Mouse (Mus musculus) lung, postnatal 0 days (tissue): Measurements from ENCODE around the gene Kcnk6. TPM values are rescaled to one million over a fixed set of nuclear protein-coding genes. Genes with fewer than 3 reads are reported as not detected.
A peak's percentile ranks its signal among the peaks of the same experiment; 100 is the strongest.

Source experiments
- ATAC-seq: fragments of 200-750 bp; cut with Nextera tagmentation; 2 replicates; pipeline ENCODE4 v1.8.0; 2017; ENCODE audit warnings: moderate library complexity
- DNase-seq: peaks from one replicate; pipeline ENCODE4 v3.0.0-alpha.2; 2016; ENCODE audit warnings: low spot score
- H3K27ac ChIP-seq: fragments of 300-500 bp; sonication (generic); 2 replicates; pipeline ENCODE4 v1.5.1; 2014; ENCODE audit warnings: antibody characterized with exemption, mild to moderate bottlenecking, low read length, mixed read lengths
- H3K27me3 ChIP-seq: fragments of 300-500 bp; sonication (generic); replicated peaks from 2 replicates; pipeline ENCODE4 v1.6.1; 2014; ENCODE audit warnings: low read length, mixed read lengths; ENCODE audit not compliant: insufficient read depth
- H3K36me3 ChIP-seq: fragments of 300-500 bp; sonication (generic); 2 replicates; pipeline ENCODE4 v1.6.1; 2014; ENCODE audit warnings: low read length, mixed read lengths; ENCODE audit not compliant: insufficient read depth
- H3K4me1 ChIP-seq: fragments of 300-500 bp; sonication (generic); 2 replicates; pipeline ENCODE4 v1.6.1; 2014; ENCODE audit warnings: antibody characterized with exemption, low read depth, low read length, mixed read lengths; ENCODE audit not compliant: insufficient read depth
- H3K4me2 ChIP-seq: fragments of 300-500 bp; sonication (generic); replicated peaks from 2 replicates; pipeline ENCODE4 v1.6.1; 2014; ENCODE audit warnings: low read depth, mild to moderate bottlenecking, low read length, moderate library complexity, mixed read lengths
- H3K4me3 ChIP-seq: fragments of 300-500 bp; sonication (generic); 2 replicates; pipeline ENCODE4 v1.5.1; 2014; ENCODE audit warnings: low read depth, low read length
- H3K9ac ChIP-seq: fragments of 300-500 bp; sonication (generic); replicated peaks from 2 replicates; pipeline ENCODE4 v1.6.1; 2014; ENCODE audit warnings: low read depth, mild to moderate bottlenecking
- H3K9me3 ChIP-seq: fragments of 300-500 bp; sonication (generic); 2 replicates; pipeline ENCODE4 v1.6.1; 2016; ENCODE audit warnings: low read length, mixed read lengths
- CTCF ChIP-seq: IDR thresholded peaks from 2 replicates; pipeline ENCODE4 v1.5.1; 2016; ENCODE audit warnings: antibody characterized with exemption, mild to moderate bottlenecking
- EP300 ChIP-seq: IDR thresholded peaks from 2 replicates; pipeline ENCODE4 v1.6.1; 2016; ENCODE audit warnings: antibody characterized with exemption, mild to moderate bottlenecking, control low read depth
- WGBS: fragments of 180-500 bp; shearing (Covaris S2); extraction: QIAGEN DNeasy Blood & Tissue Kit; methylation state at CpG from one replicate; pipeline ENCODE4 v1.1.7; 2014; 5-methylcytosine and 5-hydroxymethylcytosine counted together
- polyA plus RNA-seq: library from polyadenylated mRNA; unstranded; fragments of >200 nt; fragmentation: Nextera tagmentation; extraction: Ambion mirVana; gene quantifications from 2 replicates; pipeline ENCODE4 v1.2.1, GENCODE M21; 2015

The Kcnk6 gene
- polyA plus RNA-seq, 1 experiment from 2014 or later = 2.4 TPM

DNA sequence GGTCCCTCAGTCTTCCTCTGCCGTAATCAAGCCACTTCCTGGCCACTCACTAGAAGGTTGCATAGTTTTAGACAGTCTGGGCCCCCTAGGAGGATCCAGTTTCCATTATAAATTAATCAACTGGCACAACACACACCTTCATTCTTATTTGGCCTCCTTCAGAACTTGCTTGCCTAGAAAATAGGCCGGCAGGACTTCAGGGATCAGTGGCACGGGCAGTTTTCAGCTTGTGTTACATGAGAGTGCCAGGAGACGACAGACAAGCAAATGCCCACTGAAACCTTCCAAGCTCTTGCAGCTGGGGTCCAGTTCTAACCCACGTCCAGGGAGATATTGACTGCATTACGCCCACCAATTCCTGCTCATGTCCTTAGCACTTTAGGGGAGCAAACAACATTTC lies 29.8 kb upstream of the Kcnk6 start:
- DNase-seq (no peak), ATAC-seq (no peak)
- 43% methylated on average over 6 of the region's 6 CpGs for WGBS
- peaks cover 16% of the 10 kb centered on the region for H3K4me1 ChIP-seq
- peak overlapping the region; percentile 57 for H3K27ac ChIP-seq
- no peak for TF ChIP-seq CTCF
- no peak for TF ChIP-seq EP300
- no peak overlapping the region for H3K4me2 ChIP-seq
- no peaks in the 10 kb centered on the region for H3K27me3 ChIP-seq
- H3K4me3 ChIP-seq = no peak overlapping the region
- no peak overlapping the region for H3K9ac ChIP-seq
- no peaks in the 10 kb centered on the region for H3K9me3 ChIP-seq
- H3K36me3 ChIP-seq = no peaks in the 10 kb centered on the region

DNA sequence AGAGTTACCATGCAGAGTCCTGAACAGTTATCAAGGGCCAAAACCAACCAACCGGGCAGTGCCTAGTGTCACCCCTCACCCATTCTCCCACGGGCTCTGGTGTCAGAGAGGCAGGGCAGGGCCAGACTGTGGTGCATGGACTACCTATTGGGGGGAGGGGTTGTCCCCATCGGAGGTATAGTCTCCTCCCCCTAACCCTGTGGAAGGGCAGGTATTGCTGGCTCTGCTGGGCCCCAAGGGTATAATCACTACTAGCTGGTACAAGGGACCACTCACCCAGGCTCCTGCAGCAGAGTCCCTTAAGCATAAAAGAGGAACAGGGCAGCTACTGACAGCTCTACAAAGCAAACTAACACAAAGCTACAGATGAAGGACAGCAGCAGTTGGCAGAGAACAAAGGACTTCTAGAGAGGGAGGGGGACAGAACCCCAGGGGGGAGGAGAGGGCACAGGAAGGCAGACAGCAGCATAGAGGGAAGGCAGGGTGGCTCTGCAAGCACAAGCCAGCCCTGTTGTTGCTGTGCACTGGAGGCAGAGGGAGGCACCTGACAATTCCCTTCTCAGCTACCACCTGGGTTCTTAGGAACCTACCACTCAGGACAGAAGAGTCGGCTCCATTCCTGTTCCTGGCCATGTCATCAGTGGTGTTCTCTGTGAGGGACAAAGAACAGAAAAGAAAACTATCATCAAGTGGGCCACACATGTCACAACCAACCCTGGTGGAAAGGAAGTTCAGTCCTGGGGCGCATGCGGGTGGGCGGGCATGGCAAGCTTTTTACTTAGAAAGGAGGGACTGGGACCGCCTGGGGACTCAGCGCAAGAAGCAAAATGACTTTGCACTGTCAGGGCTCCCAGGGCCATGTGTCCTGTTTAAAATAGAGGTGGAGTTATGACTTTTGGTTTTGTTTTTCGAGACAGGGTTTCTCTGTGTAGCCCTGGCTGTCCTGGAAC lies 27.7 kb upstream of the Kcnk6 start:
- Histone ChIP-seq H3K4me1 (peaks cover 19% of the 10 kb centered on the region), H3K27me3 (no peaks in the 10 kb centered on the region), H3K9me3 (no peaks in the 10 kb centered on the region), H3K27ac (no peak overlapping the region; the same call in 1 of the 2 replicates), H3K4me3 (no peak overlapping the region), H3K36me3 (no peaks in the 10 kb centered on the region), H3K4me2 (no peak overlapping the region), H3K9ac (no peak overlapping the region)
- ATAC-seq (no peak), DNase-seq (no peak)
- WGBS = 70% methylated on average over 10 of the region's 10 CpGs
- TF ChIP-seq CTCF (no peak), EP300 (no peak)

DNA sequence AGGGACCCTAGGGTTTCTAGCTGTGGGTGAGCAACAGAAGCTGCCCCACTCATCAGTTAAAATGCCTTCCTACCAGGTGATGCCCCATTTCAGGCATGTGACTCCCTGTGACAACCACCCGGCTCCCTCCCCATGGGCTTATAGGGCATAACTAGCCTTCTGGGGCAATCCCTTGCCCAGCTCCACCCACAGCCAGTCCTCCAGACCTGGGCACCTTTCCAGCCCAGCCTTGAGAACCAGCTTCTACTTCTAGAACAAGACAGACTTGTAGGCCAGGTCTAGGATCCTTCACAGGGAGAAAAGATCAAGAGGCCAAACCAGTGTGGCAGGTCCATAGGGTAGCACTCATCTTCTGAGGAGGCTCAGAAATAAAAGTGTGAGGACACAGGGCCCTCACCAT lies 25.1 kb upstream of the Kcnk6 start:
- WGBS = 60% methylated on average over 1 of the region's 1 CpGs
- peak; percentile 84 for DNase-seq
- Histone ChIP-seq H3K27ac (peak overlapping the region; percentile 62; the same call in 1 of the 2 replicates), H3K4me3 (no peak overlapping the region), H3K4me2 (no peak overlapping the region), H3K9me3 (no peaks in the 10 kb centered on the region), H3K4me1 (peaks cover 16% of the 10 kb centered on the region), H3K27me3 (no peaks in the 10 kb centered on the region), H3K9ac (no peak overlapping the region), H3K36me3 (no peaks in the 10 kb centered on the region)
- TF ChIP-seq CTCF (no peak), EP300 (no peak; the same call in 1 of the 2 replicates)
- peak; percentile 87 for ATAC-seq

DNA sequence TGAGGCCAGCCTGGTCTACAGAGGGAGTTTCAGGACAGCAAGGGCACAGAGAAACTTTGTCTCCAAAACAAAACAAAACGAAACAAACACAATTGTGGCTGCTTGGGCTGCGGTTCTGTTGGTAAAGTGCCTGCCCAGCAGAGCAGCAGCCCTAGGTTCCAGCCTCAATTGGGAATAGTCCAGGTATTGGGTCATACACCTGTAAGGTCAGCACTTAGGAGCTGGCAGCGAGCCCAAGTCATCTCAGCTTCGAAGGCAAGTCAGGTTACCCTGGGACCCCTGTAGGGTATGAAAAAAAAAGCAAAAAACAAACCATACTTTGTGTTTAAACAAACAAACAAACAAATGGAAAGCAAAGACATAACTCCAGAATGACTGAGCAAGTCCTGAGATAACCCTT lies 23.6 kb upstream of the Kcnk6 start:
- H3K9me3 ChIP-seq = no peaks in the 10 kb centered on the region
- no peak overlapping the region for H3K27ac ChIP-seq
- TF ChIP-seq EP300 = no peak
- TF ChIP-seq CTCF = no peak
- DNase-seq (no peak), ATAC-seq (no peak)
- no peak overlapping the region for H3K4me2 ChIP-seq
- WGBS = 63% methylated on average over 4 of the region's 4 CpGs
- peaks cover 12% of the 10 kb centered on the region for H3K4me1 ChIP-seq
- no peaks in the 10 kb centered on the region for H3K36me3 ChIP-seq
- H3K27me3 ChIP-seq = no peaks in the 10 kb centered on the region
- no peak overlapping the region for H3K9ac ChIP-seq
- H3K4me3 ChIP-seq = no peak overlapping the region

DNA sequence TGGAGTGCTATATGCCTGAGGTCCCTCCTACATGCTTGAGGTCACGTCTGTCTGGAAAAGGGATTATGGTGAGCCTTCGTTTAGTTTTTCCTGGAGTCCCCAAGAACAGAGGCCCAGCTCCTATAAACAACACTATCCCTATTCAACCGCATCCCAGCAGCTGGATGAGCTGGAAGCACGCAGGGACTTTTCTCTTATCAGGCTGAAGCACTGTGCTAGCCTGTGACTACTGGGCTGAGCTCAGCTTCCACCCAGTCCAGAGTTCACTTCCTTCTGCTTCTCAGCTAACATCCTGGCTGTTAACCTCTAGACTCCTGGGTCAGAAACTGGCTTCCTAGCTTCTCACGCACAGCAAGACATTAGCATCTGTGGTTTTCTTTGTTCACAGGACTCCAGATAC lies 21.5 kb upstream of the Kcnk6 start:
- Histone ChIP-seq H3K4me2 (no peak overlapping the region), H3K27me3 (no peaks in the 10 kb centered on the region), H3K9me3 (no peaks in the 10 kb centered on the region), H3K36me3 (no peaks in the 10 kb centered on the region), H3K9ac (no peak overlapping the region), H3K27ac (no peak overlapping the region), H3K4me3 (no peak overlapping the region), H3K4me1 (peaks cover 12% of the 10 kb centered on the region)
- 40% methylated on average over 5 of the region's 5 CpGs for WGBS
- TF ChIP-seq CTCF = no peak
- TF ChIP-seq EP300 = no peak
- ATAC-seq = no peak
- DNase-seq = no peak

DNA sequence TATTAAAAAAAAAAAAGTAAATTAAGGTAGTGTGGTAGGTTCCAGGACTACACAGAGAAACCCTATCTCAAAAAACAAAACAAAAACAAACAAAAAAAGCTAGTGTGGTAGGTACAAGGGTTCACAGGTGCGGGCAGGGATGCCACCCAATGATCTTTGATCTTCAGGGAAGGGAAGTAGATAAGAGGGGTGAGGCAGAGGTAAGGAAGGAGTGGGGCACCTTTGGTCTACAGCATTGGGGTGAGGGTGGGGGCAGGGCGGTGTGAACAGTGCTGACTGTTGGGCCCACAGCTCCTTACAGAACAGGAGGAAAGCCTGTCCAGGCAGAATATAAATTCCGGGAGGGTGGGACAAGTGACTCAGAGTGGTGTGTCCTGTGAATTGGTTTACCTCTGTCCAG lies 18.9 kb upstream of the Kcnk6 start:
- Histone ChIP-seq H3K9me3 (no peaks in the 10 kb centered on the region), H3K36me3 (no peaks in the 10 kb centered on the region), H3K4me3 (no peak overlapping the region), H3K27me3 (no peaks in the 10 kb centered on the region), H3K27ac (no peak overlapping the region), H3K4me1 (peaks cover 5% of the 10 kb centered on the region), H3K9ac (no peak overlapping the region), H3K4me2 (no peak overlapping the region)
- ATAC-seq = no peak
- DNase-seq = no peak
- 71% methylated on average over 3 of the region's 3 CpGs for WGBS
- no peak for TF ChIP-seq EP300
- TF ChIP-seq CTCF = no peak
